In genomic region chr14:49121723-49122122, GRCm38 (mm10) we compare ENCODE assay signal across 29 mouse cellular contexts. TPM values are rescaled to one million over a fixed set of nuclear protein-coding genes. Genes with fewer than 3 reads are reported as not detected.
DNase-seq lines count a peak whose midpoint lies in the region; ATAC-seq and TF ChIP-seq lines count a peak whose summit lies in the region.
"Had no signal": no experiment of that assay in that cellular context is flagged by ENCODE, and none has a peak within 500 bp of the region (broad histone marks: within the 10 kb centered on the region; RNA-seq: fewer than 3 reads in every experiment).

No protein-coding gene starts in this region.

- H3K79me2 ChIP-seq in heart, adult 2 months (replicated peaks; ENCODE audit: control insufficient read depth, insufficient read depth, low read length), result no peaks in the 10 kb centered on the region

- no peak overlapping the region for H3K9ac ChIP-seq in heart, adult 2 months (ENCODE audit: low read depth, low read length)
- H3K9ac ChIP-seq in embryonic facial prominence, embryonic 14.5 days (ENCODE audit: low read depth, low read length), result no peak overlapping the region
- H3K9ac ChIP-seq in limb, embryonic 12.5 days (replicated peaks), result no peak overlapping the region
- H3K9ac ChIP-seq: forebrain, embryonic 13.5 days; heart, embryonic 12.5 days; hindbrain, embryonic 14.5 days; liver, embryonic 13.5 days; midbrain, embryonic 15.5 days; stomach, embryonic 15.5 days had no signal

- no peaks in the 10 kb centered on the region for H3K36me3 ChIP-seq in heart, adult 2 months (ENCODE audit: control insufficient read depth, insufficient read depth, low read length)
- H3K36me3 ChIP-seq in embryonic facial prominence, embryonic 10.5 days (replicated peaks), result no peaks in the 10 kb centered on the region
- H3K36me3 ChIP-seq in embryonic facial prominence, embryonic 14.5 days (ENCODE audit: control insufficient read depth, insufficient read depth, low read length), result no peaks in the 10 kb centered on the region
- H3K36me3 ChIP-seq in limb, embryonic 12.5 days, result no peaks in the 10 kb centered on the region
- H3K36me3 ChIP-seq: heart, embryonic 12.5 days; liver, embryonic 13.5 days; midbrain, embryonic 15.5 days; stomach, embryonic 15.5 days had no signal

- peak; percentile 45 for DNase-seq in heart, adult 11 months
- DNase-seq in heart, adult 2 months, result no peak
- DNase-seq in embryonic facial prominence, embryonic 10.5 days (ENCODE audit: low spot score), result peak; percentile 30
- peak; percentile 26 for DNase-seq in embryonic facial prominence, embryonic 14.5 days (ENCODE audit: low spot score)
- no peak for DNase-seq in cerebellum, adult 18-20 months
- DNase-seq in layer of hippocampus, adult 8-10 months (ENCODE audit: low spot score in 2 of 2), result no peak
- no peak for DNase-seq in cerebellum, adult 9-11 months
- DNase-seq: adrenal gland, postnatal 10 days; cerebellum, adult 11-12 months; cerebellum, postnatal 14 days; gastrocnemius, postnatal 25 days; heart, adult 18-20 months; kidney, adult 11 months; kidney, postnatal 14 days; layer of hippocampus, postnatal 36 days; left cerebral cortex, postnatal 4 days; liver, embryonic 13.5 days; lung, adult 2 months; lung, postnatal 14 days; right cerebral cortex, postnatal 25 days; thymus, postnatal 14 days had no signal

- no peak overlapping the region for H3K4me3 ChIP-seq in heart, adult 2 months
- no peak overlapping the region for H3K4me3 ChIP-seq in embryonic facial prominence, embryonic 10.5 days
- no peak overlapping the region for H3K4me3 ChIP-seq in embryonic facial prominence, embryonic 14.5 days (ENCODE audit: low read depth, low read length)
- 0 out of 2 replicates have a peak overlapping the region, but pooled peaks have one; percentile 5 for H3K4me3 ChIP-seq in limb, embryonic 12.5 days (replicated peaks)
- H3K4me3 ChIP-seq: forebrain, embryonic 13.5 days; heart, embryonic 12.5 days; liver, embryonic 13.5 days; midbrain, embryonic 15.5 days; stomach, embryonic 15.5 days had no signal

- no peak for TF ChIP-seq EP300 in heart, adult 2 months (IDR thresholded peaks at IDR 0.05; ENCODE audit: insufficient read depth, low read depth, low read length)

- intact Hi-C loops in heart, adult 2 months (cut with DNase I), result no loop called here

- 85% methylated on average over 9 of the region's 9 CpGs for WGBS in heart, adult 2 months
- WGBS in embryonic facial prominence, embryonic 10.5 days, result 64% methylated on average over 9 of the region's 9 CpGs
- WGBS in embryonic facial prominence, embryonic 14.5 days, result 32% methylated on average over 9 of the region's 9 CpGs
- 16% methylated on average over 9 of the region's 9 CpGs for WGBS in limb, embryonic 12.5 days

- TF ChIP-seq CTCF in heart, adult 2 months (IDR thresholded peaks at IDR 0.05), result no peak

- no peaks in the 10 kb centered on the region for H3K27me3 ChIP-seq in heart, adult 2 months (ENCODE audit: control insufficient read depth, insufficient read depth, low read length)
- H3K27me3 ChIP-seq in embryonic facial prominence, embryonic 10.5 days (replicated peaks; ENCODE audit: low read depth, poor library complexity, severe bottlenecking), result no peaks in the 10 kb centered on the region
- H3K27me3 ChIP-seq in embryonic facial prominence, embryonic 14.5 days (replicated peaks; ENCODE audit: control insufficient read depth, insufficient read depth, low read length), result no peaks in the 10 kb centered on the region
- no peaks in the 10 kb centered on the region for H3K27me3 ChIP-seq in limb, embryonic 12.5 days
- H3K27me3 ChIP-seq: forebrain, embryonic 13.5 days; heart, embryonic 12.5 days; liver, embryonic 13.5 days; midbrain, embryonic 15.5 days; stomach, embryonic 15.5 days had no signal

- ATAC-seq in embryonic facial prominence, embryonic 14.5 days (ENCODE audit: low read depth), result no peak
- ATAC-seq in limb, embryonic 12.5 days (ENCODE audit: insufficient number of reproducible peaks, insufficient read depth, low FRiP score, low TSS enrichment, low read depth), result peak; percentile 77
- ATAC-seq: forebrain, embryonic 13.5 days; inflammation-experienced regulatory T-cells, adult 6 months; midbrain, embryonic 15.5 days; Patski had no signal

- H3K4me2 ChIP-seq in embryonic facial prominence, embryonic 14.5 days (ENCODE audit: low read depth, low read length), result no peak overlapping the region; the same call in 1 of the 2 replicates
- peak overlapping the region; percentile 41 for H3K4me2 ChIP-seq in limb, embryonic 12.5 days
- H3K4me2 ChIP-seq: forebrain, embryonic 13.5 days; heart, embryonic 12.5 days; hindbrain, embryonic 14.5 days; liver, embryonic 13.5 days; midbrain, embryonic 15.5 days; stomach, embryonic 15.5 days had no signal

- TF ChIP-seq POLR2A in heart, adult 2 months (IDR thresholded peaks at IDR 0.05; ENCODE audit: insufficient read depth, low read depth, low read length), result no peak

- no peaks in the 10 kb centered on the region for H3K9me3 ChIP-seq in embryonic facial prominence, embryonic 10.5 days
- no peaks in the 10 kb centered on the region for H3K9me3 ChIP-seq in embryonic facial prominence, embryonic 14.5 days (ENCODE audit: control insufficient read depth, low read length)
- no peaks in the 10 kb centered on the region for H3K9me3 ChIP-seq in limb, embryonic 12.5 days
- H3K9me3 ChIP-seq: forebrain, embryonic 13.5 days; heart, embryonic 12.5 days; liver, embryonic 13.5 days; midbrain, embryonic 15.5 days; stomach, embryonic 15.5 days had no signal

- H3K27ac ChIP-seq in heart, adult 2 months, result no peak overlapping the region
- H3K27ac ChIP-seq in embryonic facial prominence, embryonic 10.5 days (replicated peaks), result peak overlapping the region; percentile 57; the same call in 1 of the 2 replicates
- H3K27ac ChIP-seq in embryonic facial prominence, embryonic 14.5 days (replicated peaks; ENCODE audit: low read depth, low read length), result no peak overlapping the region
- H3K27ac ChIP-seq in limb, embryonic 12.5 days, result peak overlapping the region; percentile 77
- H3K27ac ChIP-seq: forebrain, embryonic 13.5 days; hindbrain, embryonic 14.5 days; liver, embryonic 13.5 days; midbrain, embryonic 15.5 days; stomach, embryonic 15.5 days had no signal

- no peaks in the 10 kb centered on the region for H3K4me1 ChIP-seq in heart, adult 2 months (ENCODE audit: control insufficient read depth, insufficient read depth, low read length)
- peaks cover 12% of the 10 kb centered on the region for H3K4me1 ChIP-seq in embryonic facial prominence, embryonic 10.5 days
- H3K4me1 ChIP-seq in embryonic facial prominence, embryonic 14.5 days (ENCODE audit: control insufficient read depth, insufficient read depth, low read length), result no peaks in the 10 kb centered on the region
- peaks cover 22% of the 10 kb centered on the region for H3K4me1 ChIP-seq in limb, embryonic 12.5 days (replicated peaks)
- H3K4me1 ChIP-seq: forebrain, embryonic 13.5 days; heart, embryonic 12.5 days; liver, embryonic 13.5 days; midbrain, embryonic 15.5 days; stomach, embryonic 15.5 days had no signal

RNA-seq across cellular contexts. Expression of gene Naa30, which starts 50.3 kb away (rescaled TPM):
- 10 to 100 TPM; 20.1 to 25.2 TPM for total RNA-seq in heart, adult 2 months (2021)
- 6.8 and 11.2 TPM in 2 replicates for polyA plus RNA-seq in heart, adult 2 months (2012; rRNA removed)
- polyA plus RNA-seq in embryonic facial prominence, embryonic 10.5 days (2016; fragmentation: Nextera tagmentation; extraction: Ambion mirVana), result 8.5 and 8.7 TPM in 2 replicates
- polyA plus RNA-seq in embryonic facial prominence, embryonic 14.5 days (2014; fragmentation: Nextera tagmentation; extraction: Ambion mirVana), result 13.3 and 14.0 TPM in 2 replicates
- polyA plus RNA-seq in limb, embryonic 12.5 days (2016; fragmentation: Nextera tagmentation; extraction: Ambion mirVana), result 17.9 and 19.1 TPM in 2 replicates
- total RNA-seq in layer of hippocampus, adult 8-10 months (2022), result 10 to 100 TPM; 33.6 to 38.5 (median 35.7) TPM

RNA-seq across cellular contexts. Expression of gene Exoc5, which starts 55.3 kb away (rescaled TPM):
- 10 to 100 TPM; 15.9 to 19.0 TPM for total RNA-seq in heart, adult 2 months (2021)
- 4.4 and 9.3 TPM in 2 replicates for polyA plus RNA-seq in heart, adult 2 months (2012; rRNA removed)
- 58.4 TPM in 2 replicates for polyA plus RNA-seq in embryonic facial prominence, embryonic 10.5 days (2016; fragmentation: Nextera tagmentation; extraction: Ambion mirVana)
- 48.6 and 57.2 TPM in 2 replicates for polyA plus RNA-seq in embryonic facial prominence, embryonic 14.5 days (2014; fragmentation: Nextera tagmentation; extraction: Ambion mirVana)
- polyA plus RNA-seq in limb, embryonic 12.5 days (2016; fragmentation: Nextera tagmentation; extraction: Ambion mirVana), result 64.0 and 66.4 TPM in 2 replicates
- 10 to 100 TPM; 48.9 to 58.4 (median 54.3) TPM for total RNA-seq in layer of hippocampus, adult 8-10 months (2022)

RNA-seq across cellular contexts. Expression of gene Ap5m1, which starts 55.8 kb away (rescaled TPM):
- 1 to 10 TPM; 8.7 to 9.1 TPM for total RNA-seq in heart, adult 2 months (2021)
- polyA plus RNA-seq in heart, adult 2 months (2012; rRNA removed), result 8.1 and 14.9 TPM in 2 replicates
- 26.2 and 26.6 TPM in 2 replicates for polyA plus RNA-seq in embryonic facial prominence, embryonic 10.5 days (2016; fragmentation: Nextera tagmentation; extraction: Ambion mirVana)
- 18.5 and 25.3 TPM in 2 replicates for polyA plus RNA-seq in embryonic facial prominence, embryonic 14.5 days (2014; fragmentation: Nextera tagmentation; extraction: Ambion mirVana)
- polyA plus RNA-seq in limb, embryonic 12.5 days (2016; fragmentation: Nextera tagmentation; extraction: Ambion mirVana), result 26.4 and 26.7 TPM in 2 replicates
- 10 to 100 TPM; 18.0 to 25.2 (median 22.2) TPM for total RNA-seq in layer of hippocampus, adult 8-10 months (2022)

Comparison
In these comparisons a context has a peak if more than half of its experiments do, and no peak if none do; other contexts are left out.
1. DNase-seq: peak in heart, adult 11 months (single experiment), embryonic facial prominence, embryonic 10.5 days (single experiment) and embryonic facial prominence, embryonic 14.5 days (single experiment); none in heart, adult 2 months (0 of 2), cerebellum, adult 18-20 months (0 of 2), layer of hippocampus, adult 8-10 months (0 of 2) and cerebellum, adult 9-11 months (single experiment).
2. H3K27ac ChIP-seq: peak in embryonic facial prominence, embryonic 10.5 days (single experiment) and limb, embryonic 12.5 days (single experiment); none in heart, adult 2 months (single experiment) and embryonic facial prominence, embryonic 14.5 days (single experiment).